Mouse (Mus musculus): ENCODE data around the gene Ciz1.

DNA sequence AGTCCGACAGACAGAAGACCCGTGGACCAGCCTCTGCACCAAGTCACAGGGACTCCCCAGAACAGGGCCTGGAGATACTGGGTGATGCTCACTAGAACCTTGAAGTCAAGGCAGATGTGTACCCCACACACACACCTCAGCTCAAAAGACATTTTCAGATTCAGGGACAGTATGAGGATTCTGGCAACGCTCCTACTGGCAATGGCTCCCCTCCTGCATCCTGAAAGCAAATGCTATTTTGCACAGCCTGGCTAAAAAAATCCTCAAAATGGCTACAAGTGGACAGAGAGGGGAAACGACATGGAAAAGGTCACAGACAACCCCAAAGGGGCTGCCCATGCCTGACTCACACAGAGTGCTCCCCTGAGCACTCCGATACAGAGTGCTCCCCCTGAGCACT lies 20.0 kb upstream of the Ciz1 start:
- TF ChIP-seq CTCF (IDR thresholded peaks at IDR 0.05; ENCODE audit: low read depth) (no peak), EP300 (IDR thresholded peaks at IDR 0.05; ENCODE audit: low read depth) (no peak)
